Mouse (Mus musculus): ENCODE results near the gene Rpl23.
"Not testable (repeated sequence)": the region's sequence is repeated elsewhere in the genome, so short reads cannot be mapped to it uniquely, and the experiment has no call there.

Gene Rpl23

DNA sequence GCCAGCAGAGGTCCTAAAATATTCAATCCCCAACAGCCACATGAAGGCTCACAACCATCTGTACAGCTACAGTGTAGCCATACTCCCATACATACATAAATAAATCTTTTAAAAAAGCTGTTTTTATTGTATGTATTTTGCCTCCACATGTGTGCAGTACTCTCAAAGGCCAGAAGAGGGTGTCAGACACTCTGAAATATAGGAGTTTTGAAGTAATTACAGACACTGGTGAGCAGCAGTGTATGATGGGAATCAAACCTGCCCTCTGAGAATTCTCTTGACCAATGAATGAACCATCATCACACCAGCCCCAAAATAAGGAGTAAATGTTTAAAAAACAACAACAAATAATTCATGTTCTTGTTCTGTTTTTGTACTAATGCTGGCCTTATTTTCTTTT, 20.6 kb downstream of the Rpl23 start:
- DNase-seq: no peak

DNA sequence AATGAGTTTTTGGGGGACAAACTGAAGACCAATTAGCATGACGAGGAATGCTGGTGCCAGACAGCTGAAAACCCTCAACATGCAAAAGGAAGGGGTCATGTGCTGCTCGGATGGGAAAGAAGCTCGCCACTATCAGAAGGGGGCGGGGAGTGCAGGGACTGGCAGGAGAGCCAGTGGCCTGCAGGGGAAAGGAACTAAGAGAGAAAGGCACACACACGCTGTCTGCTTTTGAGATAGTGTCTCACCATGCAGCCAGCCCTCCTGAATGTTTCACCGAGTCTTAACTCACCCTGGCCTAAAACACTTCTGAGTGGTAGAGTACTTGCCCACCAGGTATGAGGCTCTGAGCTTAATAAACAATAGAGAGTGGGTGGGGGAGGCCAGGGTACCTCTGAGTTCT, 23.3 kb downstream of the Rpl23 start:
- no peak for DNase-seq

GRCm38 (mm10) chr11:97758125-97758524, 24.1 kb downstream of the Rpl23 start:
- DNase-seq: no peak

DNA sequence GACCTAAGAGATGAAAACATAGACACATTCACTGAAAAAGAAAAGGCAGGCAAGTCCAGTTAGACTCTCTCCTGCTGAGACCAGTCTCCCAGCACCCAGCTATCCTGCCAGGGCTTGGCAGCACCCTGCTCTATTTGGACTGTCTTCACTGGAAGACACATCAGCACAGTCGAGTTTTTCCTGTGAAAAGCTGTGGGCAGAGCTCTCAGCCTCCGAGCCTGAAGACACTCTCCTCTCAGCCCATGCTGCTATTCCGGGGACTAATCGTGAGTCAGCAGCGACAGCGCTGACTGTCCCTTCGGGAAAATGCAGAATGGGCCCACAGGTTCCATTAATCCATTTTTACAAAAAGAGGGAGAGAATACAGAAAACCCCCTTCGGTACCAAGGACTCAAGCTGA, 29.0 kb downstream of the Rpl23 start:
- DNase-seq: no peak

- DNase-seq: no peak
These were observed 33.7 kb downstream of the Rpl23 start for GRCm38 (mm10) chr11:97748496-97748895.

DNA sequence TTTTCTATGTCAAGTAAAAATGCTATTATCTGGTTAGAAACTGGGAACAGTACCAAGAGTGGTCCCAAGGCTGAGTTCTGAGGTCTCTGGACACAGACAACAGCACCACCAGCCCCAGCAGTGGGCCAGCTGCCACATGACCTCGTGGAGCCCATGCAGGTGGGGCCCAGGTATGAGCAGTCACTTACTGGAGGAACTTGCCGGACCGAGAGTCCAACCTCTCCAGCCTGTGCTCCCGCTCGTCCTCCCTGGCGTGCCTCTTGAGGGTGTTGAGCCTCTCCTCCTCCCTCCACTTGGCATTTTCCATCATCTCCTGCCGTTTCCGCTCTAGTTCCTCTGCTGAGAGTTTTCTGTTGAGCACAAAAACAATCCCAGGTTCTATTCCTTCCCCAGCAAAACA, 34.5 kb downstream of the Rpl23 start:
- no peak for DNase-seq

- no peak for DNase-seq
These were observed 36.9 kb downstream of the Rpl23 start for GRCm38 (mm10) chr11:97745331-97745721.

DNA sequence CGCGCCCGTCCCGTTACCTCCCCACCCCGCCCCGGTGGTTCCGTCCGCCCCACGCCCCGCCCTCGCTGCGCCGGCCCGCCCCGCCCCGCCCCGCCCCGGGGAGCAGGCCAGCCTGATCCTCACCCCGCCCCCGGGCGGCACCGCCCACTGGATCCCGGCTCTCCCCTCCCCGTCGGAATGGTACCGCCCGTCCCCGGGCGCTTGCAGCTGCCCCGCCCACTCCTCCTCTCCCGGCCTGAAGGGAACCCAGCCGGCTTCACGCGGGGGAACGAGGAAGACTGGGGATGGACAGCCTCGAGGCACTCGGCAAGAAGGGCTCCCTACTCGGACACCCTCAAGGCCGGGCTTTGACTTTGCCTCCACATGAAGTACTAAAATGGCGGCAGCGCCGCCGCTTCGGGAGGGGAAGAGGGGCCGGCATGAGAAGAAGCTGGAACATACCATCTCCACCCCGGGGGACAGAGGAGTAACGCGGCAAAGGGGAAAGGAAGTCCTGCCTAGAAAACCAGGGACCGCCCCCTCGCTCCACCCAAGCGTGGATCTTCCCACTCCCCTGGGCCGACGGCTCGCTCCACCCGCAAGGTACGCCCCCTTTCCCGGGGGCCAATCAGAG, 37.4 kb downstream of the Rpl23 start:
- peak; percentile 99 for DNase-seq

- peak in 1 of 2 experiments; percentile 80 for DNase-seq
These were observed 38.0 kb downstream of the Rpl23 start, which contains the start of gene Pip4k2b for GRCm38 (mm10) chr11:97744063-97744717. Pip4k2b (minus strand) TSS chr11:97744704.

- DNase-seq: no peak
These were observed 38.8 kb downstream of the Rpl23 start for GRCm38 (mm10) chr11:97743423-97743822.

GRCm38 (mm10) chr11:97742591-97742990, 39.6 kb downstream of the Rpl23 start:
- no peak for DNase-seq

GRCm38 (mm10) chr11:97742157-97742556, 40.1 kb downstream of the Rpl23 start:
- DNase-seq: no peak

DNA sequence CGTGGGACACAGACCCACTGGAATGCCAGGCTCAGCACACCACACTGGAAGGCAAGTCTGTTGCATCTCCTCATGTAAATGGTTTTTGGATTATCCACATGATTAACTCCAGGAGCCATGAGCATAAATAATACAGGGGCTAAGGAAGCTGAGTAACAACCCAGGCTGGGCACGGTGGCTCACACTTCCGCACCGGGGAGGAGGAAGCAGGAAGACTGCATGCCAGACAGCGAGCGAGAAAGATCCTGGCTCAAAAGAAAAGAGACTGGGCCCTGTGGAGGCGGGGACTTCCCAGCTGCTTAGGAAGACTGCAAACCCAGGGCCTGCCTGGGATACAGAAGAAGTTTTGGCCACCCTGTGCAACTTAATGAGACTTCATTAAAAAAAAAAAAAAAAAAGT, 42.0 kb downstream of the Rpl23 start:
- no peak for DNase-seq

DNA sequence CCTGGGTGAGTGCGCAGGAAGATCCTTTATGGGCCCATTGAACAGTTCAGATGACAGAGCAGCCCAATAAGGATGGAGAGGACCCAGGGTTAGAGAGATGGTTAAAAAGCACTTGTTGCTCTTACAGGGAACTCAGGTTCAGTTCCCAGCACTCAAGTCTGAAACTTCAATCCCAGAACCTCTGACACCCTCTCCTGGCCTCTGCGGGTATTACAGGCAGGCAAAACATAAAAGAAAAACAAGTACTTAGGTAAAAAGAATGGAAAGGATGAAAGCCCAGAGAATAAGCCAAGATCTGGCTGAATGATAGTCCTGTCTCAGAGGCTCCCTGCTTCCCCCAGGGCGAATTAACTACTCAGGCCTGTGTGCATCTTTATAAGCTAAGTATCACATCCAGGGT, 43.1 kb downstream of the Rpl23 start:
- no peak for DNase-seq

DNA sequence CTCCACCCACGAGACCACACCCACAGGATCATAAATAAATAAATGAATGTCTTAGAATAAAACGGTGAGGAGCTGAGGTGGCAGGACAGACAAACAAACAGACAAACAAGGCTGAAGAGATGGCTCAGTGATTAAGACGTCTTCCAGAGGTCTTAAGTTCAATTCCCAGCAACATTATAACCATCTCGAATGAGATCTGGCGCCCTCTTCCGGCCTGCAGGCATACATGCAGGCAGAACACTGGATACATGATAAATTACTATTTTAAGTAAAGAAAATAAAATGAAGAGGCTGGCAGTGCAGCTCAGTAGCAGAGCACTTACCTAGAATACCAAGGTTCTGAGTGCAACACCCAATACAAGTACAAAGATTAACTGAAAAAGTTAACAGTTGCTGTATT, 43.5 kb downstream of the Rpl23 start:
- DNase-seq: no peak

DNA sequence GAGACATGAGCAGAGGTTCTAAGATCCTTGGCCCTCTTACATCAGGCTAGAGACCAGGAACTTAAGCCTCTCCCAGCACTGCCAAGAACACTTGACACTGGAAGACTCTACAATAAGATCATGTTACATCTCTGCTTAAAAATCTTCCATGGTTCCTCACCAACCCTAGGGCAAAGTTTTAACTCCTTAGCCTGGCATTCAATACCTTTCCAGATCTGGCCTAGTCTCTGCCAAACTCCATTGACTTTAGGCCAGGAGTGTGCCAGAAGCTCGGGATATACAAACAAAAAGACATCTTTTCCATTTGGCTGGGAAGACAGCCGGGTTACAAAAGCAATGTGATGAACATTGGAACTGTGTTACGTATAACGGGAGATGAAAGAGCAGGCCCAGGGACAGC, 44.6 kb downstream of the Rpl23 start:
- DNase-seq: no peak

- no peak for DNase-seq
These were observed 45.6 kb downstream of the Rpl23 start for GRCm38 (mm10) chr11:97736645-97737044.

- not testable (repeated sequence) for DNase-seq
These were observed 47.4 kb downstream of the Rpl23 start for GRCm38 (mm10) chr11:97734810-97735209.

DNA sequence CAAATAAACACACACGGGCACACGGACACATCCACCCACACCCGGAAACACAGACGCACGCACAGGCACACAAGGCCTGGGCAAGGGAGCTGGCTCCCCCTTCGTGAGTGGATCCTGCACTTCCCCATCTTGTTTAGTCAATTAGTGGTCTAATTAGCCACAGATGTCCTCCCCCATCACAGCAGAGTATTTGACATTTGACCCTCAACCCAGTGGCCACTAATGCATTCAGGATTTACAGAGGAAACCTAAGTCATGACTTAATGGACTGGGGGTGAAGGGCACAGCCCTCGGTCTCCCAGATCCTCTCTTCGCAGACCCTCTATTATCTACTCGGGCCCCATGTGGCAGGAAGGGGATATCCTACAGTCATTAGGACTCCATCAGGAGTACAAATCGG, 48.5 kb downstream of the Rpl23 start:
- DNase-seq: no peak

GRCm38 (mm10) chr11:97728730-97729129, 53.5 kb downstream of the Rpl23 start:
- no peak for DNase-seq

DNA sequence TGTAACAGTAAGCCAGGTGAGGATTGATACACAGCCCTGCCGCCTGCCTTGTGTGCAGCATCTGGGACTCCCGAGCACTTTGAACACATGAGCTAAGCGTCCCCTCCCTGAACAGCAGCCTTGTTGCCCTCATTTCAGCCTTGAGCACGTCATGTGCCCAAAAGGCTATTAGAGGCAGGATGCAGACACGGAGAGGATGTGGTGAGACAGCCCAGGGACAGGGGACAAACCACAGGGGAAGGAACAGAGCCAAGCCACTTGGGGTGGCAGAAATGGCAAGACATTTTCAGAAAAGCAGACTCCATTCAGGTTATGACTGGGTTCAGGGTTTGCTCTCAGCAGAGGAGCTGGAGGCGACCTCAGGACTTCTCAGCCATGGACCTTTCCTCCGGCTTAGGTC, 53.9 kb downstream of the Rpl23 start:
- no peak for DNase-seq
